Mouse (Mus musculus) olfactory bulb, adult 2 months (tissue): ENCODE measurements around the gene Tmco2.

Experiments
- CTCF ChIP-seq: fragments of 200-500 bp; IDR thresholded peaks from 2 replicates; pipeline ENCODE4 v1.5.1; 2012; ENCODE audit warnings: low read depth, mild to moderate bottlenecking, low read length, moderate library complexity; ENCODE audit not compliant: insufficient read depth
- POLR2A ChIP-seq: fragments of 200-500 bp; IDR thresholded peaks from 2 replicates; pipeline ENCODE4 v1.6.1; 2012; ENCODE audit warnings: mild to moderate bottlenecking, low read depth, low read length, moderate library complexity; ENCODE audit not compliant: insufficient read depth

- TF ChIP-seq CTCF (no peak), POLR2A (no peak)
Measured at GRCm38 (mm10) chr4:121077915-121078646, 30.9 kb downstream of the Tmco2 start.
